Mouse (Mus musculus): ENCODE results near the gene Ctrl. TPM values are rescaled to one million over a fixed set of nuclear protein-coding genes. Genes with fewer than 3 reads are reported as not detected.

Ctrl gene
- total RNA-seq, 4 experiments from 2014 or later, result not detected

Small RNA genes within 50 kb of the gene (microRNA-seq; reads per million reads assigned to microRNA genes)
- not detected for gene Mir7074

Other genes with a start within 250 kb of the Ctrl start
- gene Carmil2, start 247.6 kb downstream of the Ctrl start, total RNA-seq (2022), result not detected
- gene Acd, start 232.8 kb downstream of the Ctrl start, total RNA-seq (2022), result 1 to 10 TPM; 3.4 to 5.8 (median 4.4) TPM
- 1 to 10 TPM; 5.5 to 8.1 (median 6.7) TPM for gene Pard6a, start 232.7 kb downstream of the Ctrl start, total RNA-seq (2022)
- not detected for gene 4933405L10Rik, start 226.2 kb downstream of the Ctrl start, total RNA-seq (2022)
- under 1 TPM; 0.48 to 0.54 (median 0.52) TPM for gene Enkd1, start 225.7 kb downstream of the Ctrl start, total RNA-seq (2022)
- gene Gfod2, start 175.2 kb downstream of the Ctrl start, total RNA-seq (2022), result 1 to 10 TPM; 7.0 to 9.1 (median 8.3) TPM
- gene Ranbp10, start 106.5 kb downstream of the Ctrl start, total RNA-seq (2022), result 10 to 100 TPM; 19.3 to 25.2 (median 23.0) TPM
- gene Tsnaxip1, start 106.1 kb downstream of the Ctrl start, total RNA-seq (2022), result not detected
- gene Cenpt, start 80.6 kb downstream of the Ctrl start, total RNA-seq (2022), result 1 to 10 TPM in 1 of 4 experiments, under 1 TPM in 3; 0.31 to 1.4 (median 0.72) TPM
- gene Thap11, start 78.7 kb downstream of the Ctrl start, total RNA-seq (2022), result 10 to 100 TPM; 20.4 to 24.1 (median 22.0) TPM
- gene Nutf2, start 73.3 kb downstream of the Ctrl start, total RNA-seq (2022), result 10 to 100 TPM; 21.4 to 44.7 (median 25.5) TPM
- 10 to 100 TPM; 18.8 to 21.9 (median 20.0) TPM for gene Edc4, start 53.0 kb downstream of the Ctrl start, total RNA-seq (2022)
- not detected for gene Nrn1l, start 40.3 kb downstream of the Ctrl start, total RNA-seq (2022)
- gene Pskh1, start 33.4 kb downstream of the Ctrl start, total RNA-seq (2022), result 10 to 100 TPM; 10.9 to 14.7 (median 12.8) TPM
- 10 to 100 TPM; 15.3 to 22.6 (median 19.7) TPM for gene Psmb10, start 4.6 kb upstream of the Ctrl start, total RNA-seq (2022)
- gene Lcat, start 9.5 kb upstream of the Ctrl start, total RNA-seq (2022), result under 1 TPM in 2 of 4 experiments, not detected in 2; 0.24 to 0.78 TPM
- 10 to 100 TPM; 11.8 to 12.7 (median 12.0) TPM for gene Slc12a4, start 32.2 kb upstream of the Ctrl start, total RNA-seq (2022)
- not detected for gene Dpep3, start 45.6 kb upstream of the Ctrl start, total RNA-seq (2022)
- gene Dus2, start 57.5 kb upstream of the Ctrl start, total RNA-seq (2022), result 10 to 100 TPM; 10.3 to 12.7 (median 10.8) TPM
- not detected for gene Dpep2nb, start 72.1 kb upstream of the Ctrl start, total RNA-seq (2022)
- 10 to 100 TPM; 11.2 to 13.1 (median 11.7) TPM for gene Ddx28, start 78.0 kb upstream of the Ctrl start, total RNA-seq (2022)
- gene Nfatc3, start 125.0 kb upstream of the Ctrl start, total RNA-seq (2022), result 10 to 100 TPM; 23.6 to 30.5 (median 25.5) TPM
- not detected for gene Esrp2, start 203.1 kb upstream of the Ctrl start, total RNA-seq (2022)
- gene Pla2g15, start 216.5 kb upstream of the Ctrl start, total RNA-seq (2022), result 1 to 10 TPM; 3.3 to 5.6 (median 4.0) TPM
- 10 to 100 TPM in 2 of 4 experiments, 1 to 10 TPM in 2; 7.2 to 11.4 (median 9.3) TPM for gene Slc7a6, start 235.0 kb upstream of the Ctrl start, total RNA-seq (2022)